Mouse (Mus musculus): ENCODE measurements around the gene Card10. TPM values are rescaled to one million over a fixed set of nuclear protein-coding genes. Genes with fewer than 3 reads are reported as not detected.

The Card10 gene
- total RNA-seq, 4 experiments from 2014 or later, result 3.4 to 6.0 (median 4.4) TPM

DNA sequence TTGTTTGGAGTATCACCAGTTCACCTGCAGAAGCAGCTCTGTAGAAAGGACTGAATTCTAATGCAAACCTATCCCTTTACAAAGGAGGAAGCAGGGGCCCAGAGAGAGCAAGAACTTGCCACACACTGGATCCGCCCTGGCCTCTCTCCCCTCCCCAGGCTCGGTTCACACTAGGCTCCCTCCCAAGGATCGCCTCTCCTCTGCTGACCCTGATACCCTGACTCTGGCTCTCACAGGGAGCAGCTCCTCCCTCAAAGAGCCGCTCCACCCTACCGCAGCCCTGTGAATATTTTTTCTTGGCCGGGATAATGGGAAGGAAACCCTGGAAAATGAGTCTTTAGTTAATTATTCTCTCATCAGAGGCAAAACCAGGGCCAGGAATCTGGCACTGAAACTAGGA, 1.5 kb upstream of the Card10 start:
- DNase-seq (ENCODE audit: low spot score in 2 of 2), result no peak

DNA sequence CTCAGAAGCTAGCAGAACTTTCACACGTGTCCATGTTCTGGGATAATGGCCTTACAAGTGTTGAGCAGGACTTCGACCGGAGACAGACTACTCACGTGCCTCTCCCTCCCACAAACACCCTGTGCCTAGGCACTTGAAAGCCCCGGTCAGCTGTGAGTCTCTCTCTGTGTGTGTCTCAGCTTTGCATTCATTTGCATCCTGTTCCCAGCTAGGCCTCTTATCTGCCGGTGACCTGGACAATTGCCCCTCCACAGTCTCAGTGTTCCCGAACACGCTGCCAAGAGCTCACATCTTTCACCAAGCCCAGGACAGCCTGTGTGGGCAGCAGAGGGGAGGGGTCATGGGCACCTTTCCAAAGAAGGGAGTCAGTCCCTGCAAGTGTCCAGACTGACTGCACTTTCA, 658 bp upstream of the Card10 start:
- DNase-seq (ENCODE audit: low spot score in 2 of 2), result no peak

DNA sequence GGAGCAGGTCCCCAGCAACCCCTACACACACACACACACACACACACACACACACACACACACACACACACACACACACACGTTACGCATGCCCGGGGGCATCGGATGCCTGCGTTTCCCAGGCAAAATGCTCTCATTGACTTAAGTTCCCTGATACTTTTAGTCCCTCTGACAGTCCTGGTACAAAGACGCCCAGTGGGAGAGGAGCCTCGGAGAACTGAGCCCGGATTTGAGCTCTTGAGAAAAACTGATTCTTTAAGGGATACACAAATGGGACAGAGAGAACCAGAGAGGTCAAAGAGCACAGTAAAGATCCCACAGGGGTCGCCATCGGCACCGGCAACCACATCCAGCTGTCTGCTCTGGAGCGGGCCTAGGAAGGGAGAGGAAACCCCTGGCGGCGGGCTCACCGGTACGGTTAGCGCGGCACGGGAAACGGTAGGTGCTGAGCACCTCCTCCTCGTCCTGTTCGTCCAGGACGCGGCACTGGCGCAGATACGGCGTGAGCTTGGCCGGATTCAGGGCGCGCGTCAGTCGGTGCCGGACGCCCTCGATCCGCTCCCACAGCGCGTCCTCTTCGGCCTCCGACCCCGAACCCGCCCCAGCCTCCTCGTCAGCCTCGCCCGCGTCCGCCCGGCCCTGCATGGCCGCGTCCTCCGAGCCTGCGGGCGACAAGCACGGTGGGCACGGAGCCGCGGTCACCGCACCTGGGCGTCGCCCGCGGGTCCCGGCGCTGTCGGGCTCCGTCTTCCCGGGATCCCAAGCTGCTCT, 686 bp downstream of the Card10 start:
- DNase-seq (ENCODE audit: low spot score in 2 of 2), result no peak

DNA sequence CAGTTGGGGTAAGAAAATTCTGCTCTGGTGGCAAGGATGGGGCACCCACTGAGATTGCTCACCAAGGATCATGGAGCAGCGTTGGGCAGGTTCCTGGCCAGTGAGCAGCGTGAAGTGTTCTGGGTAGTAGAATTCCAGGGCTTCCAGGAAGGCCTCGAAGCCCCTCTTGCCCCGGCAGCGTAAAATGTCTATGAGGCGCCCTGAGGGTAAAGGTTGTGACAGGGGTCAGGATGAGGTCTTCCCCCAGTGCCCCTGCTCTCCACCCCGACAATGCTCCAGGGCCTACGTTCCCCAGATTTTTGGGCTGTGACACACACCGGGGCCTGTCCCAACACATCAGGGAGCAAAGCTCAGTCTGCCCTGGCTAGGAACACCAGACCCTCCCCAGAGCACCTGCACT, 1.3 kb downstream of the Card10 start:
- DNase-seq (ENCODE audit: low spot score in 2 of 2), result no peak

DNA sequence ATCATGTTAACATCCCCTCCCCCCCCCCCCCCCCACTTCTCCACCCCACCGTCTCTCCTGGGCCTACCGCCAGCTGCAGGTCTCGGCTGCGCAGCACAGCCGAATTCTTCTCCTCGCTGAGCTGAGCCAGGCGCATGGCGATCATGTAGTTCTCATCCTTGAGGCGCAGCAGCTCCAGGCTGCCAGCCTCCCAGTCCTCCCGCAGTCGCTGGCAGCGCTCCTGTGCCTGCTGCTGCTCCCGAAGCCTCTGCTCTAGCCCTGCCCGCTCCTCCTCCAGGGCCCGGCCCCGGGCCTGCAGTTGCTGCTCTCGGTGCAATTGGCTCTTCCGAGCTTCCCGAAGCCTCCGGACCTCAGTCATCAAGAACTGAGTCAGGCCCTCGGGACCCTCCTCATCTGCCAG, 3.8 kb downstream of the Card10 start:
- no peak for DNase-seq (ENCODE audit: low spot score in 2 of 2)

DNA sequence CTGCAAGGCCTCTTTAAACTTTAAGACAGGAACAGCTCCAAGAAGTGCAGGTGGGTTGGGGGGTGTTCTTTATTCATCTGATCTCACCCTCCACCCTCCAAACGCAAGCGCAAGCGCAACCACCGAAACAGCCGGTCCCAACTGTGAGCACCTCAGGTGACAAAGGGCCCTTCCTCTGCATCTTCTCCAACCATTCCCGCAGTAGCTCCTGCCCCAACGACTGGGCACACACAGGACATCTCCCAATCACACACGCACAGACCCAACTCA, 5.8 kb downstream of the Card10 start:
- DNase-seq (ENCODE audit: low spot score in 2 of 2), result no peak

DNA sequence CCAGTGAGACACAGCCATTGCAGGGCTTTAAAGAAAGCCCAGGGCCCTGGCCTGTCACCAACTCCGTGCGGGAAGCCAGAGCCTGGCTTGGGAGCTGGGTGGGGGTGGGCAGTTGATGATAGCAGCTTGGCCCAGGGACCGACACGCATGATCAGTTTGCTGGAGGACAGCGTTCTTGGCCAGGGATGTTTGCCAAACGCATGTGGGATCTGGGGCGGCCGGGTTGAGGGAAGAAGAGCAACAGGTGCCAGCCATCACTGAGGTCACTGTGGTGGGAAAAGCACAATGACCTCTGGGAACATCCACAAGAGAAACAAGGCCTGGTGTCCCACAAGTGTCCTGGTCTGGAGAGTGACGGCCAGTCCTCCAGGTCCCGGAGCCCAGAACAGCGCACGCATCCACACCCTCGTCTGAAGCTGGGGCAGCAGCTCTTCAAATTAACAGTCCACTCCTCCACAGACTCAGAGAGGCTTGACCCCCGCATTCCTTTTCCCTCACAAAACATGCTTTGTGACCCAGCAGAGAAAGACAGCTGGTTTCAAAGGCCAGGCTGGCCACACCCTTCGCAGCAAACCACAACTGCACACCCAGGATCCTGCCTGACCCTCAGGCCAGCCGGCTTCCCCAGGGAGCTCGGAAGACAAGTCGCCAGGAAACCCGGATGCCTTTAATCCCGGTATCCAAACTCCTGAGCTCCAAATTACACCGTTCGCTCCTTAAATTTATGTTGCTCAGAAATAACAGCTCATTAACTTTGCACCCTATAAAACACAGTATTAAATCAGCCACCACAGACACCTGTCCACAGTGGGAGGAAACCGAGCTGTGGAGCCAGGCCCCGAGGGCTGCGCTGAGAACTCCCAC, 6.4 kb downstream of the Card10 start:
- peak in 1 of 2 experiments; percentile 54 for DNase-seq (ENCODE audit: low spot score in 2 of 2)

DNA sequence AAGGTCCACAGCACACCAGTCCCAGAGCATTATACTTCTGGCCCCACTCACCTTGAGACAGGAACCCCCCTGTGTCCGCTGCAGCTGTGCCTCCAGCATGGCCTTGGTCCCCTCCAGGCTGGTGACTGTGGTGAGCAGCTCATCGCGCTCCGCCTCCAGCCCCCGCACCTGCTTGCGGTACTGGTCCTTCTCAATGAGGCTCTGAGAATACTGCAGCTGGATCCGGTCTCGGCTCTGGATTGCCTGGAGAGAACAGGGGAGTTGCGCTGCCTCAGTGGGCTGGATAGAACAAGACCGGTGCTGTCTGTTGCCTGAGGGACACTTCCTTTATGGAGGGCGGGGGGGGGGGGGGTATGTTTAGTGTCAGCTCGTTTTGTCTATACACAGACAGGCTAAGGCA, 11.9 kb downstream of the Card10 start:
- no peak for DNase-seq (ENCODE audit: low spot score in 2 of 2)

DNA sequence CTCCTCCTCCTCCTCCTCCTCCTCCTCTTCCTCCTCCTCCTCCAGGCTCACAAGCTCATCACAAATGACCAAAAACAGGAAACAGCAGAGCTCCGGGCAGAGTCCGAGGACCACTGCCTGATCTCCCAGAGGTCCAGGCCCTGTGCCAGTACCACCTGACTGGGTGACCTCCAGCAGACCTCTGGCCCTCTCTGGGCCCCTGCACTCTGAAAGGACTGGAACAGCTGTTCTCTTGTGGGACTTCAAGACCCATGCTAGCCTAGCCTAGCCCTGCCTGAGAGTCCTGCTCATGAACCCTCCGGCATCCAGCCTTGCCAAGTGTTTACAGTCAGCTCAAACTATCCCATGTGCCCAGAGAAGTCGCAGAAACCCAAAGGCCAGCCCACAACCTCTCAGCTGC, 12.4 kb downstream of the Card10 start:
- DNase-seq (ENCODE audit: low spot score in 2 of 2), result peak; percentile 46 to 62

DNA sequence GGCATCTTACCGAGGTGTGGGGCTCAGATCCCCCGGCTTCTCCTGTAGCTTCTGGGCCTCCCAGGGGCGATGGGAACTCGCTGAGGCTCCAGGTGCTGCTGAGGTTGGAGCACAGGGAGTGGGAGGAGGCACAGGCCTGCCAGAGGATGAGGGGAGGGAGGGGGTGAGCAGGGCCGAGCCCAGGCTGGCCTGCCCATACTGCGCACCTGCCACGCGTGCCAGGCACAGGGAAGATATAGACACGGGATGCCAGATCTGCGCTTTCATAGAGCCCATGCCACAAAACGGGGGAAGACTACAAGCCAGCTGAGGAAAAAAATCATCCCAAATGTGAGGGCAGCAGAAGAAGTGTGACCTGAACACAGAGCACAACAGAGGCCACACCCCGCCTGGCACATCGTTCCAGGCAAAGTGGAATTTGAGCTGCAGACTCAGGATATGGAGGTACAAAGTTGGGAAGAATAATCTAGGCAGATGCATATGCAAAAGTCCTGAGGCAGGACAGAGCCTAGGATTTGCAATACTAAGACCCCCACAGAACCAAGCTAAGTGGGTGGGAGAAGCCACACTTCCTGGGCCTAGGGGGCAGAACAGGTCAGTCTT, 13.0 kb downstream of the Card10 start:
- DNase-seq (ENCODE audit: low spot score in 2 of 2), result no peak

DNA sequence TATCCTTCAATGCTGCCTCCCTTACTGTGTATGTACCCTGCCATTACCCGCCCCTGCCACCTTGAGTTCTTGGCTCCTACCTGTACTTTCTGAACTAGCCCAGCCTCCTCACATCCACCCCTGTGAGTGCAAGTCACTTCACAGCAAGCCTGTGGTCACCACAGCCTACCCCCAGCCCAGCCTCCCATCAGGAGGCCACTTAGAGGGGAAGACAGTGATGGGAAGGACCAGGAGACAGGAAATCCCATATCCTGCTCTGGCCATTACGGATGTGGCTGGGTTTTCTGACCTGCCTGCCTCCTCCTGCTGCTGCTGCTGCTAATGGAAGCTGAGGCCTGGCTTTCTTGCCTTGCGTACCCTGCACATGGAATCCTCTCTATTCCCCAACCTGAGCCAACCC, 14.8 kb downstream of the Card10 start:
- DNase-seq (ENCODE audit: low spot score in 2 of 2), result no peak

DNA sequence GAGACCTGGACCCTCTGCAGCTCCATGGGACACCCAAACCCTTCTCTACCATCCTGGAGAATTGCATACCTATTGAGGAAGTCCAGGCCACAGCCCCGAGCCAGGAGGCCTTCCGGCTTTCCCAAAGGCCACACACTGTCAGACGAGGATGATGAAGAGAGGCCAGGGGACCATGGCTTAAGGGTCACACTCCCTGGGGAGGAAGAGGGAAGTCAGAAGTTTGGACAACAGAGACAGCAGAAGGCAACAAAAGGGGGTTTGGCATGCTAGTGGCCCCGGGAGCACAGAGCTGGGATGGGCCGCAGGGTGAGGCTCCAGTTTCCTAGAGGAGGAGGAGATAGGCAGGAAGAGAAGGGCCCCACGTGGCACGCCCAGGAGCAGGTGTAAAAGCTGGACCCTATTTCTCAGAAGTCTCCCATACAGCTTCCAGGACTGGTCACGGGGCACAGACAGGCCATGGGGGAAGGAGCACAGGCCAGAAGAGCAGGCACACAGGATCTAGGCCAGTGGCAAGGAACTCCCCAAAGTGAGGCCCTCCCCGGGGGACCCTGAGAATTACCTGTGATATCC, 15.5 kb downstream of the Card10 start:
- no peak for DNase-seq (ENCODE audit: low spot score in 2 of 2)

DNA sequence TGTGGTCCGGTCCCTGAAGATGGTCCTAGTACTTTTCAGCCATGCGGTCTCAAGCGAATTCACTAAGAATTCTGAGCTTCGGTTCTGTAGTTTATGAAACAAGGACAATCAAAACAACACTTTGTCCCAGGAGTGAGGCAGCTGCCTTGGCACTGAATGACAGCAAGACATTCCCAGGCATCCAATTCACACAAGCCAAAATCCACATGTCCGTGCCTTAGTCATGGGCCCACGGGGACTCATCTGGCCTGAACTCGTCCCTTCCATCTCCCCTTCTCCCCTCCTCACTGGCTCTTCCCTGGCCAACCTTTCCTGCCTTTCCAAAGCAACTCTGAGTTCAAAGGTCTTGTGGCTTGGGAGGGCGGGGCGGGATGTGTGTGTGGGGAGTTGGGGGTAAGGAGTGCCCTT, 16.4 kb downstream of the Card10 start:
- DNase-seq (ENCODE audit: low spot score in 2 of 2), result peak; percentile 51 to 68

DNA sequence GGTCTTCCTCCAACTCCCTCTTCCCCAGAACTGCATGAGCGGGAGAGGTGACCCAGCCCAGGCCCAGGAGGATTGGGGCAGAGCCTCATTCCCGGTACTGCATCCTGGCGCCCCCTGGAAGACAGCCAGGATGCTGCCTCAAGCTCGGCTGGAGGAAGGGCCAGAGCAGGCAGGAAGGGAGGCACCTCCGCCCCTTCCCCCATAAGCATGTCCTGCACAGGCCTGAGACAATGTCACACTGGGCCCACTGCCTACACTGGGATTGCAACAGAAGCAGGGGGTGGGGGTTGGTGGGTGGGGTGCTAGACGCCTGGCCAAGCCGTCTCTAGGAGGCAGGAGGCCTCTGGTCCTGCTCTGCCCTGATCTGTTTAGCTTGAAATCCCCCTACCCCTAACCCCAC, 16.9 kb downstream of the Card10 start:
- peak; percentile 64 to 78 for DNase-seq (ENCODE audit: low spot score in 2 of 2)

DNA sequence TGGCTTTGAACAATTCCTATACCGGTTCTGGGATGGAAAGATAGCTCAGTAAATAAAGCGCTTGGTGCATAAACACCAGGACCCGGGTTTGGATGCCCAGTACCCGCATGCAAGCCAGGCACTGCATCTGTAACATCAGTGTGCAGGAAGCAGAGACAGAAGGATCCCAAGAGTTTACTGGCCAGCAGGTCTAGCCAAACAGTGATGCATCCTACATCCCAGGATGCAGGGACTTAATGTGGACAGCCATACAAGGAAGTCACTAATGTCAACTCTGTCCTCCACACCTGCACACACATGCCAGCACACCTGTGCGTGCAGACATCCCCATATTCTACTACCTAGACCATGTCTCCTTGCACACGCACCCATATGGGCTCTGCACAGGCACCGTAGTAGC, 17.6 kb downstream of the Card10 start:
- no peak for DNase-seq (ENCODE audit: low spot score in 2 of 2)

DNA sequence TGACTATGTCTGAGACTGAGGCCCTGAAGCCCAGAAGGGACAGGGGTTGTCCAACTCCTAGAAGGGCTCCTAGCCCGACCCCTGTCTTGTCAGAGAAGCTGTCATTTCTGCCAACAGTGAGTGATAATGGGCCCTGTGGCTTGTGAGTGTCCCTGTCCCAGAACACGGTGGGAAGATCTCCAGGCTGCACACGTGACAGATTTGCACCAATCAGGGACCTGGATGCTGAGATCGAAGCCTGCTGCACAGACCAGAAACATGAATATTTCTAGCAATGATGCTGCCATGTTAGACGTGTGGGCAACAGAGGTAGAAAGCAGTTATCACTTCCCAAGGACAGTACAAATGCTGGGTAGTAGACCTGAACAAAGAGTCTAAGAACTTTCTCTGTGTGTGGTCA, 18.3 kb downstream of the Card10 start:
- DNase-seq (ENCODE audit: low spot score in 2 of 2), result no peak

DNA sequence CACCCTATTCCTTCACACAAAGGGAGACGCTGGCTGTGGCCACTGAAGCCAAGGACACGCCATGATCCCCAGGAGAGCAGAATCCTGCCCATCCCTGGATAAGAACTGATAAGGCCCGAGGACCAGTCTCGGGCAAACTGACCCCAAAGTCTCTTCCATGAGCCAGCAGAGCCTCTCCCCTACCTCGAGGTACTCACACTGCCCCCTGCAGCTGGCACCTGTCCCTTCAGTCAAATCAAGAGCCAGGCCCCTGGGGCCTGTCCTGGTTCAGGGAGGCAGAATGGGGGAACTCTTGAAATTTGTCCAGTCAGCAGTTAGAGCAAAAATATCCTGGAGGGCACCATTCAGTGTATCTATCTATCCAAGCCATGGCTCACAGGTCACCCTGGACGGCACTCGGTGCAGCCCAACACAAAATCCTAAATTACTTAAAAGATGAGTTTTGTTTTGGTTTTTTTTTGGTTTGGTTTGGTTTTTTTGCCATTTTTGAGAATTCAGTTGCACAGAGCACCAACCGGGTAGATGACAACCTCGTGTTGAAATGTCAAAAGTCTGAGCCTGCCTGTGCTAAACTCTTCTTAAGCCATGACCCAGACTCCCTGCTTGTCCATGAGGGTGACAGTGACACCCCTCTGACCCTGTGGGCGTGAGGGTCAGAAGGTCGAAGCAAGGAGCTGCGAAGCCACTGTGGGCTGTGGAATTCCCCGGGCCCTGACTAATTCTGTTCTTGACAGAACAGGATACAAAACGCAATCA, 20.3 kb downstream of the Card10 start:
- DNase-seq (ENCODE audit: low spot score in 2 of 2), result no peak

DNA sequence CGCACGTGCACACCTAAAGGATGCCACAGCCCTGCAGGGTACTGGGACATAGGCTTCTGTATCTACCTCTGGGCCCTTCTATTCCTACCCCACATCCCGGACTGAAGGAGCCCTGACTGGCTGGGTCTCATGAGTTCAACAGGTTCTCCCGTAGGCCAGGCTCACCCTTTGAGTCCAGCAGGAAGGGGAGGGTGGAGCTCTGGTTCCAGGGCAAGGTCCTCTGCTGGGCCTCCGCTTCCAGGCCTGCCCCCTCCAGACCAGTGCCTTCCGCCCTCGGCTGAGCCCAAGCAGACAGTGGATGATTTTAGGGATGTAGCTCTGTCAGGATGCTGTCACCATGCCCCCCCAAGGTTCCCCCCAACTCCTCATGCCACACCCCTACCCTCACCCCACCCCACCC, 21.9 kb downstream of the Card10 start:
- DNase-seq (ENCODE audit: low spot score in 2 of 2), result no peak

DNA sequence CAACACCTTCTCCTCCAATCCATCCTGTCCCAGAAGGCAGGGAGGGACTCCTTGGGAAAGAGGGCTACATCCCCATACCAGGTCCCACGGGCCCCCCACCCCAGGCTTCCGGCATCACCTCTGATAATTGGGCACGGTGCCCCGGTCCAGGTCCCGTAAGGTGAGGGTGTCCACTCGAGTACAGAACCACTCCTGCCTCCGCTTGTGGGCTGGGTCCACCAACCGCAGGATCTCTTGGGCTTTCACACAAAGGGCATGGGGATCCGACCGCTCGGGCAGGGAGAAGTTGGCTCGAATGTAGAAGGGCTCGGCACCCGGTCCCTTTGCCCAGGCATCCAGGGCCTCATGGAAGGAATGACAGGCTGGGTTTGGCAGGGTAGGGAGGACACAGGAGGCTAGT, 22.5 kb downstream of the Card10 start:
- no peak for DNase-seq (ENCODE audit: low spot score in 2 of 2)

DNA sequence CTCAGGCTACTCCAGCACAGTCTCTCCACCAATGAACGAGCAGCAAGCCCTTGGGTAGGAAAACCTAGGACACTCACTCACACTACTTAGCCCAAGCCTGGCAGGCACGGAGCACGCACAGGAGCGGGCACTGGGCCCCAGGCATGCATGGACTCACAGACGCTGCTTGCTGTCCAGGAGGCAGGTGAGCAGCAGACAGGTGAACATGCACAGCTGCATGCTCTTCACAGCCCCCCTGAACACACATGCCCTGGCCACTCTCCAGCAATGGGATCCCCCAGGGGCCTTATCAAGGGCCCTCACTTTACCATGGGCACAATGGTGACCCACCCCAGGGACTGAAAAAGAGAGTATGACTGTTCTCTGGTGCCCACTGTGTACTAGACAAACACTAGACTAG, 23.2 kb downstream of the Card10 start:
- no peak for DNase-seq (ENCODE audit: low spot score in 2 of 2)

DNA sequence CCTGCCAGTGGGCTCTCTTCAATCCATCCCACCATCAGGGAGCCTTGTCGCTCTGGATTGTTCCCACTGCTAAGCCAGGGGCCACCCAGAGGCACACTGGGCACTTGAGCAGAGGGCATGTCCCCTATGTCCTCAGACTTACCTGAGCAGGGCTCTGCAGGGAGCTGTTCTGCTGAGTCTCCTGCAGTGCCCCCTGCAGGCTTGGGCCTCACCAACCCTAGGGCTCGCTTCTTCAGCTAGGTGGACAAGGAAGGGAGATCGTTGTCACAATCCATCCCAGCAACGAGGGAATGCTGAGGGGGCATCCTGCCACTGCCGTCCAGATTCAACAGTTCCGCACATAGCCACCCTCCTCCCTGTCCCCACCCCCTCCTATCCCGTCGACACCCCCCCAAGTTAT, 23.6 kb downstream of the Card10 start:
- DNase-seq (ENCODE audit: low spot score in 2 of 2), result no peak
